Mouse (Mus musculus): ENCODE results near the gene Srp72. TPM values are rescaled to one million over a fixed set of nuclear protein-coding genes. Genes with fewer than 3 reads are reported as not detected.

The Srp72 gene
- polyA plus RNA-seq, 1 experiment, result 47.1 TPM

- peaks cover 92% of the 10 kb centered on the region for H3K36me3 ChIP-seq (ENCODE audit: control insufficient read depth, insufficient read depth)
- no peaks in the 10 kb centered on the region for H3K79me2 ChIP-seq (ENCODE audit: control insufficient read depth, insufficient read depth)
- no peak overlapping the region for H3ac ChIP-seq (ENCODE audit: control insufficient read depth, insufficient read length, low read depth)
- H3K4me3 ChIP-seq (ENCODE audit: insufficient read depth, poor library complexity, severe bottlenecking), result no peak overlapping the region
- TF ChIP-seq MAX (IDR thresholded peaks at IDR 0.05) (no peak), FOSL1 (IDR thresholded peaks at IDR 0.05; ENCODE audit: insufficient read depth, low read length, poor library complexity, severe bottlenecking) (no peak), CEBPB (IDR thresholded peaks at IDR 0.05; ENCODE audit: low read depth) (no peak), USF1 (IDR thresholded peaks at IDR 0.05; ENCODE audit: low read depth) (no peak), CTCF (IDR thresholded peaks at IDR 0.05; ENCODE audit: control insufficient read depth, insufficient read depth, insufficient read length) (no peak)
- H3K27me3 ChIP-seq (ENCODE audit: control insufficient read depth, insufficient read depth, insufficient read length), result no peaks in the 10 kb centered on the region
- H3K79me3 ChIP-seq (ENCODE audit: low read depth), result no peaks in the 10 kb centered on the region
Observed at GRCm38 (mm10) chr5:76993174-76993814, 18.8 kb downstream of the Srp72 start.

DNA sequence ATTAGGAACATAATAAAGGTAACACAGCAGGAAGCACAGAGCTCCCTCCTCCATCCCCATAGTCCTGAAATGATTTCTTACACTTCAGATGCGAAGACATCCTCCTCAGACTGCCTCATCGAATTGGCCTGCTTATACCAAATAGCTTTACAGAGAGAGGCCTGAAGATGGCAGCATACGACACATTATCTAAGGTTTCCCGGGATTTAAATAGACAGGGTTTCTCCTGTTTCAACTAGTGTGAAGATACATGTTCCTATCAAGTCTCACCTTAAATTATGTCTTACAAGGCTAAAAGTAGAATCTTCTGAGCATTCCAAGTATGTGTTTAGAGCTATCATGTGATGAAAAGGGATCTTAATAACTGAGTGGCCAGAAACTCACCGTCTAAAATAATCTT lies 23.9 kb downstream of the Srp72 start:
- Histone ChIP-seq H3ac (ENCODE audit: control insufficient read depth, insufficient read length, low read depth) (no peak overlapping the region), H3K4me3 (ENCODE audit: insufficient read depth, poor library complexity, severe bottlenecking) (no peak overlapping the region), H3K27me3 (ENCODE audit: control insufficient read depth, insufficient read depth, insufficient read length) (no peaks in the 10 kb centered on the region), H3K79me3 (ENCODE audit: low read depth) (no peaks in the 10 kb centered on the region), H3K36me3 (ENCODE audit: control insufficient read depth, insufficient read depth) (peaks cover 77% of the 10 kb centered on the region), H3K79me2 (ENCODE audit: control insufficient read depth, insufficient read depth) (no peaks in the 10 kb centered on the region)
- no peak for TF ChIP-seq CEBPB (IDR thresholded peaks at IDR 0.05; ENCODE audit: low read depth)
- no peak for TF ChIP-seq USF1 (IDR thresholded peaks at IDR 0.05; ENCODE audit: low read depth)
- TF ChIP-seq MAX (IDR thresholded peaks at IDR 0.05), result no peak
- TF ChIP-seq MYOD1 (IDR thresholded peaks at IDR 0.05; ENCODE audit: control insufficient read depth, insufficient read length, low read depth), result no peak
- no peak for TF ChIP-seq FOSL1 (IDR thresholded peaks at IDR 0.05; ENCODE audit: insufficient read depth, low read length, poor library complexity, severe bottlenecking)
- TF ChIP-seq CTCF (IDR thresholded peaks at IDR 0.05; ENCODE audit: control insufficient read depth, insufficient read depth, insufficient read length), result no peak
- no peak for TF ChIP-seq MYOG (IDR thresholded peaks at IDR 0.05; ENCODE audit: control insufficient read depth, extremely low read depth, insufficient read length)

DNA sequence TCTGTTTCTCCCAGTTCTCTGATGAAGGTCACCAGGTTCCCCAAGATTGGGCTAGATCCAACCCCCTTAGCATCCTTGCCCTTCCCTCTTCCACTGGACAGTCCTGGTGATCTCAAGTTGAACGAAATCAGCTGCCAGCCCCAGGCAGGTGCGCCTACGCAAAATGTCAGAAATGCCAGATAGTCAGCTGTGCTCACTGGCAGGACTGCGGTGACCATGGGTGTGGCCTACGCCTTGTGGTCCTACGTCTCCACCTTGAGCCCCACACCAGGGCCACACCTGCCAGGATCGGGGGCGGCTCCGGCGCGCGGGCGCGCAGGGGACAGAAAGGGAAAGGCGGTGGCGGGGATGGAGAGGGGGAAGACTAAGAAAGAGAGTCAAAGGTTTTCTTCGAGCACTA lies 26.7 kb downstream of the Srp72 start:
- no peak for TF ChIP-seq MAX (IDR thresholded peaks at IDR 0.05)
- TF ChIP-seq FOSL1 (IDR thresholded peaks at IDR 0.05; ENCODE audit: insufficient read depth, low read length, poor library complexity, severe bottlenecking), result no peak
- TF ChIP-seq MYOG (IDR thresholded peaks at IDR 0.05; ENCODE audit: control insufficient read depth, extremely low read depth, insufficient read length), result no peak
- no peak for TF ChIP-seq CEBPB (IDR thresholded peaks at IDR 0.05; ENCODE audit: low read depth)
- TF ChIP-seq USF1 (IDR thresholded peaks at IDR 0.05; ENCODE audit: low read depth), result no peak
- no peak for TF ChIP-seq MYOD1 (IDR thresholded peaks at IDR 0.05; ENCODE audit: control insufficient read depth, insufficient read length, low read depth)
- no peak for TF ChIP-seq CTCF (IDR thresholded peaks at IDR 0.05; ENCODE audit: control insufficient read depth, insufficient read depth, insufficient read length)
- Histone ChIP-seq H3K36me3 (ENCODE audit: control insufficient read depth, insufficient read depth) (peaks cover 50% of the 10 kb centered on the region), H3K27me3 (ENCODE audit: control insufficient read depth, insufficient read depth, insufficient read length) (no peaks in the 10 kb centered on the region), H3K4me3 (ENCODE audit: insufficient read depth, poor library complexity, severe bottlenecking) (no peak overlapping the region), H3K79me3 (ENCODE audit: low read depth) (no peaks in the 10 kb centered on the region), H3K79me2 (ENCODE audit: control insufficient read depth, insufficient read depth) (no peaks in the 10 kb centered on the region), H3ac (ENCODE audit: control insufficient read depth, insufficient read length, low read depth) (no peak overlapping the region)

DNA sequence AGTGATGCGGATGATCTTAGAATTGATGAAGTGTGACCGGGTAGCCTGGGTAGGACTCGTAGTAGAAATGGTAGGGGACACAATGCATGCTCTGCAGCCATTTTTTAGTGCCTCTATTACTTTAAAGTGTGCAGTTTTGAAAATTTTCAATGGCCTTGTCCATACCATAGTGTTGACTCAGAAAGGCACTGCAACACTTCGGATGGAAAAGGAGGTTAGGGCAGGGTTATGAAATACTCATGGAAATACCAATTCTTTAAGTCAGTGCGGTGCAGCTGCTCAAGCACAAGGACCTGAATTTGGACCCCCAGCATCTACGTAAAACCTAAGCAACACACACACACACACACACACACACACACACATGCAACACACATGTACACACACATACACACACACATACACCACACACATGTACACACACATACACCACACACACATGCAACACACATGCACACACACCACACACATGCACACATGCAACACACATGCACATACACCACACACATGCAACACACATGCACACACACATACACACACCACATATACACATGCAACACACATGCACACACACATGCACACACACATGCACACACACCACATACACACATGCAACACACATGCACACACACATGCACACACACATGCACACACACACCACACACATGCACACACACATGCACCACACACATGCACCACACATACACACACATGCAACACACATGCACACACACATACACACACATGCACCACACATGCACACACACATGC lies 29.8 kb downstream of the Srp72 start, which contains the start of gene Arl9:
Gene Arl9 (plus strand): TSS at position 5 of the 771 bp plus-strand sequence.
- H3K79me2 ChIP-seq (ENCODE audit: control insufficient read depth, insufficient read depth), result no peaks in the 10 kb centered on the region
- no peak within 1 kb of the TSS for H3K4me3 ChIP-seq (ENCODE audit: insufficient read depth, poor library complexity, severe bottlenecking)
- H3ac ChIP-seq (ENCODE audit: control insufficient read depth, insufficient read length, low read depth), result no peak within 1 kb of the TSS
- TF ChIP-seq FOSL1 (IDR thresholded peaks at IDR 0.05; ENCODE audit: insufficient read depth, low read length, poor library complexity, severe bottlenecking) (no peak), MAX (IDR thresholded peaks at IDR 0.05) (no peak), MYOG (IDR thresholded peaks at IDR 0.05; ENCODE audit: control insufficient read depth, extremely low read depth, insufficient read length) (no peak), CTCF (IDR thresholded peaks at IDR 0.05; ENCODE audit: control insufficient read depth, insufficient read depth, insufficient read length) (no peak), USF1 (IDR thresholded peaks at IDR 0.05; ENCODE audit: low read depth) (no peak), MYOD1 (IDR thresholded peaks at IDR 0.05; ENCODE audit: control insufficient read depth, insufficient read length, low read depth) (no peak), CEBPB (IDR thresholded peaks at IDR 0.05; ENCODE audit: low read depth) (no peak)
- H3K36me3 ChIP-seq (ENCODE audit: control insufficient read depth, insufficient read depth), result peaks cover 19% of the 10 kb centered on the region
- no peaks in the 10 kb centered on the region for H3K79me3 ChIP-seq (ENCODE audit: low read depth)
- H3K27me3 ChIP-seq (ENCODE audit: control insufficient read depth, insufficient read depth, insufficient read length), result no peaks in the 10 kb centered on the region

- no peak overlapping the region for H3K4me3 ChIP-seq (ENCODE audit: insufficient read depth, poor library complexity, severe bottlenecking)
- TF ChIP-seq MAX (IDR thresholded peaks at IDR 0.05) (no peak), MYOD1 (IDR thresholded peaks at IDR 0.05; ENCODE audit: control insufficient read depth, insufficient read length, low read depth) (no peak), CEBPB (IDR thresholded peaks at IDR 0.05; ENCODE audit: low read depth) (no peak), MYOG (IDR thresholded peaks at IDR 0.05; ENCODE audit: control insufficient read depth, extremely low read depth, insufficient read length) (no peak), CTCF (IDR thresholded peaks at IDR 0.05; ENCODE audit: control insufficient read depth, insufficient read depth, insufficient read length) (no peak), FOSL1 (IDR thresholded peaks at IDR 0.05; ENCODE audit: insufficient read depth, low read length, poor library complexity, severe bottlenecking) (no peak), USF1 (IDR thresholded peaks at IDR 0.05; ENCODE audit: low read depth) (no peak)
- no peaks in the 10 kb centered on the region for H3K36me3 ChIP-seq (ENCODE audit: control insufficient read depth, insufficient read depth)
- no peaks in the 10 kb centered on the region for H3K27me3 ChIP-seq (ENCODE audit: control insufficient read depth, insufficient read depth, insufficient read length)
- H3ac ChIP-seq (ENCODE audit: control insufficient read depth, insufficient read length, low read depth), result no peak overlapping the region
- no peaks in the 10 kb centered on the region for H3K79me2 ChIP-seq (ENCODE audit: control insufficient read depth, insufficient read depth)
- H3K79me3 ChIP-seq (ENCODE audit: low read depth), result no peaks in the 10 kb centered on the region
Observed at GRCm38 (mm10) chr5:77010352-77010751, 35.9 kb downstream of the Srp72 start.

Measured in C2C12 (cell line).